Mouse (Mus musculus) embryo, embryonic 9.5 days (tissue): ENCODE data around the gene Tbcd.

Experiments used
- DNase-seq: peaks from one replicate; pipeline ENCODE4 v3.0.0-alpha.2; 2017; ENCODE audit errors: extremely low spot score

Gene Tbcd

DNA sequence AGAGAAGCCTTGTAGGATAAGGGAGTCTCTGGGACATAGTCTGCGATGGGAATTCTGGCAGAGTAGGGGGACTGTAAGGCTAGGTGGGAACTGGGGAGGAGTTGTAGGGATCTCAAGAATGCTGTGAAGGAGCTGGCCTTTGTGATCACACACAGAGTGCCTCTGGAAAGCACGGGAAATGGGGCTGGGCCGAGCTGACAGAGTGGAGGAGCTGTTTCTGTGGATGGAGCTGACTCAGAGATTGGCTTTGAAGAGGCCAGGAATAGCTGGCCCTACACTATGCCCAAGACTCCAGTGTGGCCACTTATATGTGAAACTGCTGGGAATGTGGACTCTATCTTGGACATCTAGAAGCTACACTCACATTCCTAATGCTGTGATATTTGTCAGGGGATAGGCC, 84.8 kb downstream of the Tbcd start:
- no peak for DNase-seq

DNA sequence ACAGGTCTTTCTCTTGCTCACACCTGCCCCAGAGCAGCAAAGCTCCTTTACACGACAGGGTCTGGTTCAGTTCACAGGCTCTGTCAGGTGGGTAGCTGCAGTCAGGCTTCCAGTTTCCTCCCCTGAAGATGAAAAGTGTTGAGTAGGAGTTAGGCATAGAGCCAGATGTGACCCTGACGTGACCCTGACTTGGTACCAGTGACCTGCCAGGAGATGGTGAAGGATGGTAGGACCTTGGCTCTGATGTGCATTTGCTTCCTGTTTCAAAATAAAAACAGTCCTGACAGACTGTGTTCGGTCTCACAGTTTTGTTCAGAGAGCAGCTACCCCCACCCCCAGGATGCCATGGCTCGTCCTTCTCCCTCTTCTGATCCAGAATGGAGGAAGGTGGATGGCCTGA, 90.7 kb downstream of the Tbcd start:
- no peak for DNase-seq

DNA sequence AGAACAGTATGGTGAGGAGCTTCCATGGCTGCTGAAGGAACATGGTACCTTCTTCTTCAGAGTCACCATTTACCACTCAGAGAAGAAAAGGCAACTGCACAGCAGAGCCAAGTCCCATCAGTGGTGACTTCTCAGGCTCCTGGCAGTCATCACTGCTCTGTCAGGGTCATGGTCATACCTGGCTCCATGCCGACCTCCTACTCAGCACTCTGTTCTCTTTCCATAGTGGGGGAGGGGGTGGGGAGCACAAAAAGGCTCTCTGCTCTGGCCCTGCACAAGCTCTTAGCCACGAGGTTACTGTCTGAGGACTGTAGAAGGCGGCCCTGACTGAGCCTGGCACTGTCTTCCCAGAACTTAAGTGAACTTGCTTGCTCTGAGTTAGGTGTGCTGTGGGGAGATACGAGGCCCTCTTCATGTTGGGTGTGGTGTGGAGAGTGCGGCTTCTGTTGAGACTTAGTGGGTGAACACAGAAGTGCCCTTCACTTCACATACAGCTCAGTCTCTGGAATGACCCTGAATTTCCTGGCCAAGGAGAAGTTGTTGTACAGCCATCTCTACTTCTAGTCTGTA, 91.6 kb downstream of the Tbcd start:
- DNase-seq, result no peak

DNA sequence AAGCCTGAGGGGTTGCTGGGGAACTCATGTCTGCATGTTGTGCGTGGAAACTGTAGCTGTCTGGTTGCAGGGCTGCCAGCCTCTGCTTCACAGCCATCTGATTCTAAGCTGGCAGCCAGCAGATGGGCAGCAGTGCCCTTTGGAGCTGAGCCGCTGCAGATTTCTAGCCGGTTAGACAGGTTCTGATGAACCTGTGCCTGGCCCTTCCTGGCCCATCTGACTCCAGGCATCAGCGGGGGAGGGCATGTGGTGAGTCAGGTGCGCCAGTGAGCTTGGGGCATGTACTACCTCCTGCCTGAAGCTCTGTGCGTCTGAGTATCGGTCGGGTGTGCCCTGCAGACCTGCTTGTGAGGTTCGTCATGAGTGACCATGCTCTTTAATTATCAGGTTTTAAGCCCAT, 92.2 kb downstream of the Tbcd start:
- DNase-seq, result no peak

DNA sequence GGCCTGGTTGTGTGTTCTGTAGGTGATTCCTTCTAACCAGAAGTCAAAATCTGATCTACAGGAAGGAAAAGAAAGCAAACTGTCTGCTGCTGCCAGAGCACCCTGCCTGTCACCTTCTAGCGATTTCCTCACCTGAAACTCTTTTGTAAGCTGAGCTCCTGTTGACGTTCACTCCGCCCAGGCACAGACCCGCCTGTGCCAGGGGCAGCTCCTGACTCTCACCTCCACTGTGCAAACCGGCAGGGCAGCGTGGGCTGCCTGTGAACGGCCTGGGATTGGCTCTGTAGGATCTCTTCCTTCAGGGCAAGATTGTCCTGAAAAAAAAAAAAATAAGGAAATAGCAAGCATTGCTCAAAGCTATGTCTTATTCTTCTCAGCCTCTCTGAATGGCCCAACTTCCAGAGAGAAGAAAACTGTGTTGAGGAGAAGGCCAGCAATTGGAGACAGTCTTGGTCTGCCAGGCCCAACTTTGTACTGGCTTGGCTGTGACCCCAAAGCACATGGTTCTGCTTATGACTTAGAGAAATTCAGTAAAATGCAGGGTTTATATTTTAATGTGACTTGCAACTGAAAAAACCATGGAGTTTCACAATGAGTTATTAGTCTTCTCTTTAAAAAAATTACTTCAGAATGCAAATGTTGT, 93.1 kb downstream of the Tbcd start:
- DNase-seq, result no peak

DNA sequence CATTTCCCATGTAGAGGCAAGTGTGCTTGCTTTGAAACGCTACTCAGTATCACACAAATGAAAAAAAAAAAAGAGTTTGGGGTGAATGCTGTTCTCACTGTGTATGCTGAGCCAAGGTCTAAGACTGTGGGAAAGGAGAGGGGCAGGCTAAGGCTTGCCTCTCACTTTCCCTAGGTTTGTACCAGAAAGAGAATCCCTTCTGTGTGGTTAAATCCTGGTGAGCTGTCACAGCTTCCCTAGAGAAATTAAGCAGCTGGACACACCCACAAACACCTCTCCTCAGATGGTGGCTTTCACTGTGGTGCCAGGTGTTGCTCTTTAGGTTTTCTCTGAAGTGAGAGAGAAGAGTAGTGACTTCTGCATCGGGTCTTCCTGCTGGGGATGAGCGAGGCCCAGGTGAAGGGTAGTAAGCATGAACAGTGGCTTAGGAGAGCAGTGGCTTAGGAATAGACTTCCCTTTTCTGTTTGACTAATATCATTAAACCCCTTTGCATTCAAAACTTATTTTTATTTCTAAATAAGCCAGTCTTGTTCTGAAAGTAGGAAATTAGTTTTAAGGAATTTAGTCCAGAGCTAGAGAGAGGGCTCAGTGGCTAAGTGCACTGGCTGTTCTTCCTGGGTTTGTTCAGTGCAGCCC, 93.8 kb downstream of the Tbcd start:
- DNase-seq, result no peak

DNA sequence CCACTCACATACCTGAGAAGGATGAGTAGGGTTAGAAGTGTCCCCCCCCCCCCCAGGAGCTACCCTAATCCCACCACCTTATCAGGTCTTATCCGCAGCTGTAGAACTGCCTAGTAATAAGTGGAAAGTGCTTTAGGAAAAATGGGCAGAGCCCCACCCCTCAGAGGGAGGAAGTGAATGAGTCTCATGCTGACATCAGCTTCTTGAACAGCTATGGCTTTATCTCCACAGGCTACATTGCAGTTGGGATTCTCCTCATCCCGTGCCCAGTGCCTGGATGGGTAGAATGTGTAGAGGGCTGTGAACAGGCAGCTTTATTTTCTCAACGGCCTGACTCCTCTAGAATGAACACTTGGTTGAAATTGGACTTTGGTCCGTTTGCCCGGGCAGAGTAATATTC, 95.5 kb downstream of the Tbcd start:
- DNase-seq, result no peak

DNA sequence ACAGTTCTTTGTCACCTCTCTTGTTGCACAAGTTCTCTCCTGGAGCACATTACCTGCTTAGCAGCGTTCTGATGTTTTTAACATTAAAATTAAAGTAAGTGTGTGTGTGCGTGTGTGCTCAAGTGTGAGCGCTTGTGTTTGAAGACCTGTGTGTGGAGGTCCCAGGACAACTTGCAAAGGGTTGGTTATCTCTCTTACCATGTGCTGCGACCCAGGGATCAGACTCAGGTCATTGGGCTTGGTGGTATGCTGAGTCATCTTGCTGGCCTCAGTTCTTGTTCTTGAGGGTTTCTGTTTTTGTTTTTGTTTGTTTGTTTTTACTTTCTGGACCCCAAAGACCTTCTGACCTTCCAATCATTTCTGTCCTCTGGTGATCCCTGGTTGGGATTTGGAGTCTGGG, 96.2 kb downstream of the Tbcd start:
- DNase-seq, result no peak

DNA sequence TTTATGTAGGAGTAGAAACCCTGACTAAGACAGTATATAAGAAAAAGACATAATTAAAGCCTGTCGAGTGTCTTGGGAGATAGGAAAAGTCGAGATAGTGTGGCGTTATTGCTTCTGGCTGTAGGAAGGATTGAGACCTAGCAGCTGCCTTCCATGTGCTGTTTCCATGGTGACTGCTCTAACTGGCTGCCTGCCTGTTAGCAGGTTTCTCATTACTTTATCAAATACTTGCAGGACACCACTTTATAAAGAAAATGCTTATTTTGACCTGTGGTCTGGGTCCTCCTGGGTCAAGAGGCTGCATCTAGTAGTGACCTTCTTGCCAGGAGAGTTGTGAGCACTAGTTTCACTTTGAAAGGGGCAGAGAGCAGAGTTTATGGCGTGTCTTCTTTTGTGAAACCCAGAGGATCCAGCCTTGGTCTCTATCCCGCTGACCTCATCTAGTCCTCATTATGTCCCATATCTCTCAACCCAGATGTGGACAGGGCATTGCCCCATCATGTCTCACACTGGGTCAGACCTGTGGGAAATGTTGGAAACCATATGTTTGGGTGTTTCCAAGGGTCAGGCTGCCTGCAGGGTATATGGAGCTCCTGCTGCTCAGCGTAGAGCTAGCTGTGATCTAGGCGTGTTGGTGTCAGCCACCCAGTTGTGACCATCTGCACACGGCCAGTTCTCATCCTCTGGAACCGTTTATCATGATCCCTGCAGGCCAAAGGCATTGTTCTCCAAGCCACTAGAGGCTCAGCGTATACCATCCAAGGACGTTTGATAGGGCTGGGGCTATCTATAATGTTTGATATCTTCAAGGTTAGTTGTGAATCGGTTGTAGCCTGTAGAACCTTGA, 97.5 kb downstream of the Tbcd start:
- DNase-seq, result peak; percentile 8

DNA sequence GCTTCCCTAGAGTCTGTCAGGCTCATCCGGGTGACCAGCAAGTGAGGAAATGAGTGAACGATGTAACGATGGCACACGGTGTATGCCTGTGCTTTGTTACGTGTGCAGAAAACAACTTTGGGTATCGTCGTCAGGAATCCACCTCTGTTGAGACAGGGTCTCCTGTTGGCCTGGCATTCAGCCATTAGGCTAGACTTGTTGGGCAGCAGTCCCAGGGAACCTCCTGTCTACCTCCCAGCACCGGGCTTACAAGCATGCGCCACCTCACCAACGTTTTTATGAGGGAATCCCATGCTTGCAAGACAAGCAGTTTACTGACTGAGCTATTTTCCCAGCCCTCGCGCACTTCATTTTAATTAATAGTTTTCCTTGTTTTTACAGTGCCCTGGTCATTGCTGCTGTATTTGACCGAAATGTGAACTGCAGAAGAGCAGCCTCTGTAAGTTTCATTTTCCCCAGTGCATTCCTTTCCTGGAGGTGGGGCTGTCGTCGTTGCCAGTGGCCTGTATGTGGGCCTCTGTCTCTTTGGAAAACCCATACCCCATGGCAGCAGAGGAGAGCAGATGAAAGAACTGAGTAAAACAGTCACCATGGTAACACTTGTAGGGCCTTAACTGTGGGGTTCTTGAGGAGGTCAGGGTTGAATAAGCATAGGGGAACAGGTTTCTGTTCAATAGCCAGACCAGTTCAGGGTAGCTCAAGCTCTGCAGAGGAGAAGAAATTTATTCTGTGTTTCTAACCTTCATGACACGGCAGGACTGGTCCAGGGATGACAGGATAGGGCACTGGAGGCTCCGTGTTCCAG, 98.3 kb downstream of the Tbcd start:
- peak; percentile 19 for DNase-seq

DNA sequence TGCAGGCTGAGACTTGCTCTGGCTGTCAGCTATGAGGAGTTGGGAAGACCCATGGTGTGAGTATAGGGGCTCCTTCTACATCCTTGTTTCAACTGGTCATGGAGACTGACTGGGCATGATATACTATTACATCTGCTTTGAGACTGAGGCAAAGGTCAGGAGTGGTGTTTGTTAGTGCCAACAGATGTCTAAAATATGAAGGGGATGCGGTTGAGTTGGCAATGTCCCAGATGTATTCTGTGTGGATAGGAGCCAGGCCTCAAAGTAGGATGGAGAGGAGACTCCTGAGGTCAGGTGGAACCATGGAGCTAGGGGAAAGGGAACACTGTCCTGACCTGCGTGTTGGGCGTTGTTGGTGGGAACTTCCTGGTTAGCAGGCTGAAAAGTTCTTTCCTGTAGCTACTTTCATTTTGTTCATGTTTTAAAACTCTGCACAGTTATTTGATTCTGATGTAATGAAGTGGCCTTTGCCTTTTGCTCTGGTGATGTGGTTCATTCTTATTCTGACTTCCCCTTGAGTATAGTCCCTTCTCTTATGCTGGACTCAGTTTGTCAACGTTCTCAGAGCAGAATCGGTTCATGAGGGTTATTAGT, 99.6 kb downstream of the Tbcd start:
- DNase-seq, result no peak

DNA sequence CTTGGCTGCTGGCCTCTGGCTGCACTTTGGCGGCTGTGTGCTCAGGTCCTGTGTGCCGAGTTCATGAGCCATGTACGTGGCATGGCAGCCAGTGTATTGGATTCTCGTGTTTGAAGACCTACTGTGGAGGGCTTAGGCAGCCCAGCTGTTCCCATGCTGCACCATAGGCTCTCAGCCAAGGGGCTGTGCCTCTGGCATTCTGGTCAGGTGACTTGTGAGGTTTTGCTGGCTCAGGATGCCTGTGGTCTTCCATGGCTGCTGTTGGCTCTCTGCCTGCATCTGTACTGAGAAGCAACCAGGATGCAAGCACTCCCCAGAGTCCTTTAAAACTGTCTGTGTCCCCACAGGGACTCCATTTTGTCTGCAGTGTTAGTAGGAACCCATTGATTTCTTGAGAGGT, 100.4 kb downstream of the Tbcd start:
- no peak for DNase-seq

DNA sequence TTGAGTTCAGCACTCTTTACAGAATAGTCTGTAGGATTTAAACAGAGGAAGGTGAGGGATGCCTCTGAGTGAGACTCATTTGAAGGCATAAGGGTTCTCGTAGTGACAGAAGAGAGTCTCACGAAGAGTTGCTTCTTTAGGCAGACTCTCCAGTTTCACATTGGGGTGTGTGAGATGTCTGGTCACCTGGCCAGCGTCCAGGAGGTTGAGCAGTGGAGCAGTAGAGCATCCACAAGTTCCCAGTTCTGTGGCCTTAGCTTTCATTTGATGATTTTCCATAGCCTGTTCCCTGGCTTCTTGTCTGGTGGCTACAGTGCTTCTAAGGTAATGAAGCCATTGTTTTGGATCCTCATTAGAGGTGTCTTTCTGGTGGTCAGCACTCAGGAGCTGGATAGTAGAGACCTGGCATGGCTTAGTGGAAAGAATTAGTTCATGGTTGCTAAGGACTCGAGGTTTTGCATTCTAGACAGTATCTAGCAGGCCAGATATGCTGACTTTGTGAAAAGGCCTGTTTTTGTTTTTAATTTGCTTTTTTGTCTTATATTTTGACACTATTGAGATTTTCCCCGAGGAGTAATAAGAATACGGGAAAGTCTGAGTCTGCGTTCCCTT, 101.2 kb downstream of the Tbcd start:
- no peak for DNase-seq

DNA sequence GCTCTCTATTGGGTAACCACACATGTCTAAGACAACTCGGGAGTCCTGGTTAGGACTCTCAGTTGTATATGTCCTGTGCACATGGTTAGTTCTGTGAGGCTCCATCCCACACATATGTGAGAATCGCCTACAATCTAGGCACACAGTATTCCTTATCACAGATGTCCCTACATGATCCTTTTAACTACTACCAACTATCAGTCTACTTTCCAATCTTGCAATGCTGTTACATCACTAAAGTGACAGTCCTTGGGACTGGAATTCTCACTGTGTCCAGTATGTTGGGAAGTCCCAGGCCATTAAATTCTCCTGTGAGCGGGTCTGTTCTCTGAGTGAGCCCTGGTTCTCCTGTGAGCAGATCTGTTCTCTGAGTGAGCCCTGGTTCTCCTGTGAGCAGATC, 101.7 kb downstream of the Tbcd start:
- DNase-seq, result no peak

DNA sequence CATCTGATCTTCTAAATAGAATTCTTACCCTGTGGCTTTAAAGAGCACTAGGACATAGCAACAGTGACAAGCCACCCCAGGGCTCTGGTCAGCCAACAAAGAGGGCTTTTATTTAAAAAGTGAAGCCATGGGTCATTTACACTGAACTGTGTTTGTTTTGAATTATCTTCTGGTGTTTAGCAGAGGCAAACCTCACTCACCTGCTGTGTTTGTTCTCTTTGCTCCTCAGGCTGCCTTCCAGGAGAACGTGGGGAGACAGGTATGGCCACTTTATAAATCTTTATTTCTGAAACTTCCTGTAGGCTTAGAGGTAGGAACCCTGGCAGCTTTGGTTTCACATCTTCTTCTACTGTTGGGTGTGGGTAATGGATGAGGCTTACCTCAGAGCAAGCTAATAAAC, 105.0 kb downstream of the Tbcd start:
- no peak for DNase-seq

DNA sequence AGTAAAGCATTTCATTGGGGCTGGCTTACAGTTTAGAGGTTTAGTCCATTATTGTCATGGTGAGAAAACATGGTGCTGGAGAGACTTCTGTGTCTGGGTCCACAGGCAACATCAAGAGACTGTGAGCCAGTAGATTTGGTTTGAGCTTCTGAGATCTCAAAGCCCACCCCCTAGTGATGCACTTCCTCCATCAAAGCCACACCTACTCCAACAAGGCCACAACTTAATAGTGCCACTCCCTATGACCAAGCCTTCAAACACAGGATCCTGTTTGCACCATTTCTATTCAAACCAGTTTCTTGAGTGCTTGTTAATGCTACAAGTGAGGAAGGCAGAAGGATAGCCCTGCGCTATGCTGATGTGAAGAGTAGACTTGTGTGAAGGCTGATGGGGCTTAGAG, 106.2 kb downstream of the Tbcd start:
- DNase-seq, result no peak

DNA sequence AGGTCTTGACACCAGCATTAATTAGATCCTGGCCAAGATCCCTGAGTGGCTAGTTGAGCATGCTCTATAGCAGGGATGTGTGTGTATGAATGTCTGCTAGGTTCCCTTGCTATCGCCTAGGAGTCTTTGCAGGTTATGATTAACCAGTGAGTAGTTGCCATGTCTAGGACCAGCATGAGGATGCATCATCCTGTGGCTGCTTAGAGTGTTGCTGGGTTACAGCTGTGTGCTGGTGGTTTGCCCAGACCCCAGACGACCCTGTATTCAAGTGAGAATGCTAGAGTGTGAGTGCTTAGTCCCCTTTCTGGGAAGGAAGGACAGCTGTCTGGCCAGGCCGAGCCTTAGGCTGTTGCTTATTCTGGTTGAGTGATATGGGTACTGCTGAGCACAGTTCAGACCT, 106.8 kb downstream of the Tbcd start:
- DNase-seq, result no peak

DNA sequence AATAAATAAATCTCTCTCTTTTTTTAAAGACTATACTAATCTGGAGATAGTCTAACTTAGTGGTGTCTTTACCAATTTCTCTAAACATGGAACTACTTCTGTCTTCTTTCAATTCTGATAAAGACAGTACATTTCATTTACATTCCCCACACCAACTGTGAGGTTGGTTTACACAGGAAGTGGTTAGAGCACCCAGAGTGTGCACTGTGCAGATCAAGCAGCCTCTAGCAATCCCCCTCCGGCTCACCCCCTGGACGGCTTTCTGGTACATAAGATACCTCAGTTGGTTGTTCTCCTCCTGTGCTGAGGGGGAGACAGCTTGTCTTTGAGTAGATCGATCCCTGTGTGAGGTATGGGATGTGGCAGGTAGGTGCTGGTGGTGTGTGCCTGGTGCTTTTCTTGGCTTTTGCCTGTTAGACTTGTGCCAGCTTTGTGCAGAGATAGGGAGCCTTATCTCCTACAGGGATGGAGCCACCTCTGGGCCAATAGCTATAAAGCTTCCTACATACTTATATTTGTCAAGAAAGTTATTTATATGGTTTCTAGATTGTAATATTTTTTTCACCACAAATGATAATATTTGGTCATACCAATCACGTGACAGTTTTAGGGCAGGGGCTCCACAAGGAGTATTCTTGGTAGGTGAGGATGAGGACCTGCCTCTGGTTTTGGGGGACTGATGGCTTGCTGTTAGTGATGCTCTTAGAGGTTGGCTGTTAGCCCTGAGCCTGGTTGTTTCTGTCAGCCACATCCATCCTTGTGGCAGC, 108.0 kb downstream of the Tbcd start:
- no peak for DNase-seq

DNA sequence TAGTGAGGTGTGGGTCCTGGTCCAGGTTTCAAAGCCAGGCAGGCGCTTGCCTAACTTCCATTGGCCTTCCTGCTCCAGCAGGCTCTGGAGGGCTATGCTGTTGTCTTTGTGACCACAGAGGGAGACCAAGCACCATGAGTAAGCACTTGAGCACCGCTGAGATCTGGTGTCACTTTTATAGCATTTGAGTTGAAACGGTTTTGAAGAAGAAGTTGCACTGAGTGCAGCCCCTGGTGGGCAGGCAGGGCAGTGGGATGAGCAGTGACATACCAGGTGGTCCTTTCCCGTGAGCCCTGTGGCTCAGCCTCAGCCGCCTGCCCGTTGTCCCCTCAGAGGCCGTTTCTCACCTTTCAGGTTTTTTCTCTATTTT, 108.5 kb downstream of the Tbcd start:
- DNase-seq, result no peak

DNA sequence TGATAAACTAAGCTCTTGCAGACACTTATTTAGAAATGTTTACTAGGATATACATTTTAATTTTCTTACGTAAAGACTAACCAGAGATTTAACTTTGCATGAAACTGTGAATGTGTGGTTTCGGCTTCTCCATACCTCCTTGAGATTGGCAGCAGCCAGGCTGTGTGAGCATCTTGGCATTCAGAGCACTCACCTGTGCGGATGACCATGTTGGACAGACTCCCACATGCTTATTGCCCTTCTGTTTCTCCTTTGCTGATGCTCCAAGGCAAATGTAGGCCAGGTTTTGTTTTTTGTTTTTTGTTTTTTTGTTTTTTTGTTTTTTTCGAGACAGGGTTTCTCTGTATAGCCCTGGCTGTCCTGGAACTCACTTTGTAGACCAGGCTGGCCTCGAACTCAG, 111.6 kb downstream of the Tbcd start:
- DNase-seq, result no peak
